Mouse (Mus musculus) forebrain, embryonic 11.5 days (tissue): ENCODE data around the gene Dnajc2. TPM values are rescaled to one million over a fixed set of nuclear protein-coding genes. Genes with fewer than 3 reads are reported as not detected.

ENCODE experiments used
- ATAC-seq: fragments of 200-750 bp; cut with Nextera tagmentation; replicated peaks from 2 replicates; pipeline ENCODE4 v1.8.0; 2017; ENCODE audit warnings: moderate TSS enrichment; ENCODE audit not compliant: low FRiP score
- DNase-seq: peaks from one replicate; pipeline ENCODE4 v3.0.0-alpha.2; 2017; ENCODE audit warnings: low spot score
- H3K27ac ChIP-seq: fragments of 300-500 bp; sonication (generic); 2 replicates; pipeline ENCODE4 v1.5.1; 2014; ENCODE audit warnings: low read depth, low read length
- H3K27me3 ChIP-seq: fragments of 300-500 bp; sonication (generic); 2 replicates; pipeline ENCODE4 v1.6.1; 2014; ENCODE audit warnings: mild to moderate bottlenecking, low read length, mixed read lengths; ENCODE audit not compliant: control insufficient read depth, insufficient read depth
- H3K36me3 ChIP-seq: fragments of 300-500 bp; sonication (generic); 2 replicates; pipeline ENCODE4 v1.6.1; 2014; ENCODE audit warnings: mild to moderate bottlenecking, low read length, moderate library complexity, mixed read lengths; ENCODE audit not compliant: control insufficient read depth, insufficient read depth
- H3K4me1 ChIP-seq: fragments of 300-500 bp; sonication (generic); replicated peaks from 2 replicates; pipeline ENCODE4 v1.6.1; 2014; ENCODE audit warnings: low read length, mixed read lengths; ENCODE audit not compliant: control insufficient read depth, insufficient read depth
- H3K4me2 ChIP-seq: fragments of 300-500 bp; sonication (generic); 2 replicates; pipeline ENCODE4 v1.6.1; 2014; ENCODE audit warnings: low read depth, mild to moderate bottlenecking, low read length, moderate library complexity, mixed read lengths; ENCODE audit not compliant: severe bottlenecking
- H3K4me3 ChIP-seq: fragments of 300-500 bp; sonication (generic); 2 replicates; pipeline ENCODE4 v1.5.1; 2014; ENCODE audit warnings: low read depth, low read length
- H3K9ac ChIP-seq: fragments of 300-500 bp; sonication (generic); 2 replicates; pipeline ENCODE4 v1.6.1; 2014; ENCODE audit warnings: low read length
- H3K9me3 ChIP-seq: fragments of 300-500 bp; sonication (generic); 2 replicates; pipeline ENCODE4 v1.6.1; 2016; ENCODE audit warnings: low read length, mixed read lengths; ENCODE audit not compliant: control insufficient read depth
- WGBS: fragments of 180-500 bp; shearing (Covaris S2); extraction: QIAGEN DNeasy Blood & Tissue Kit; methylation state at CpG from one replicate; pipeline ENCODE4 v1.1.7; 2014; 5-methylcytosine and 5-hydroxymethylcytosine counted together
- polyA plus RNA-seq: library from polyadenylated mRNA; unstranded; fragments of >200 nt; fragmentation: Nextera tagmentation; extraction: Ambion mirVana; gene quantifications from 2 replicates; pipeline ENCODE4 v1.2.1, GENCODE M21; 2014

Dnajc2 gene
- polyA plus RNA-seq, 1 experiment from 2014 or later: 102 TPM

- 0 out of 2 replicates have a peak within 1 kb of the TSS, but pooled peaks have one; percentile 53 for H3K27ac ChIP-seq
Measured at GRCm38 (mm10) chr5:21736956-21737585, 48.0 kb downstream of the Dnajc2 start, which contains the start of gene Pmpcb. Pmpcb (plus strand) TSS chr5:21737141.

GRCm38 (mm10) chr5:21736046-21736445 lies 49.0 kb downstream of the Dnajc2 start:
- no peaks in the 10 kb centered on the region for H3K9me3 ChIP-seq
- H3K27ac ChIP-seq: no peak overlapping the region
- no peaks in the 10 kb centered on the region; the same call in 1 of the 2 replicates for H3K36me3 ChIP-seq
- H3K4me3 ChIP-seq: no peak overlapping the region
- ATAC-seq (no peak), DNase-seq (no peak)
- WGBS: 78% methylated on average over 11 of the region's 11 CpGs
- no peaks in the 10 kb centered on the region for H3K27me3 ChIP-seq
- H3K4me2 ChIP-seq: no peak overlapping the region
- peaks cover 9% of the 10 kb centered on the region for H3K4me1 ChIP-seq
- H3K9ac ChIP-seq: no peak overlapping the region

More at GRCm38 (mm10) chr5:21736956-21737585, 48.0 kb downstream of the Dnajc2 start, which contains the start of gene Pmpcb:
- peak within 1 kb of the TSS; percentile 92 for H3K4me3 ChIP-seq
- peak within 1 kb of the TSS; percentile 80 for H3K9ac ChIP-seq
- peak within 1 kb of the TSS; percentile 80 for H3K4me2 ChIP-seq
- H3K36me3 ChIP-seq: no peaks in the 10 kb centered on the region; the same call in 1 of the 2 replicates
- WGBS: under 1% methylated on average over 42 of the region's 42 CpGs
- no peaks in the 10 kb centered on the region for H3K27me3 ChIP-seq
- no peaks in the 10 kb centered on the region for H3K9me3 ChIP-seq
- H3K4me1 ChIP-seq: peaks cover 8% of the 10 kb centered on the region
- DNase-seq (peak; percentile 93), ATAC-seq (peak; percentile 60)

- no peak for ATAC-seq
- Histone ChIP-seq H3K4me1 (peaks cover 9% of the 10 kb centered on the region), H3K27ac (no peak overlapping the region)
Measured at GRCm38 (mm10) chr5:21735584-21735983, 49.5 kb downstream of the Dnajc2 start.

GRCm38 (mm10) chr5:21735100-21735499 lies 50.0 kb downstream of the Dnajc2 start:
- WGBS: 84% methylated on average over 20 of the region's 20 CpGs
- no peaks in the 10 kb centered on the region; the same call in 1 of the 2 replicates for H3K36me3 ChIP-seq
- H3K27me3 ChIP-seq: no peaks in the 10 kb centered on the region
- H3K9me3 ChIP-seq: no peaks in the 10 kb centered on the region
- no peak overlapping the region for H3K27ac ChIP-seq
- H3K4me2 ChIP-seq: no peak overlapping the region
- DNase-seq (no peak), ATAC-seq (no peak)
- peaks cover 9% of the 10 kb centered on the region for H3K4me1 ChIP-seq
- H3K9ac ChIP-seq: no peak overlapping the region
- no peak overlapping the region for H3K4me3 ChIP-seq

More at GRCm38 (mm10) chr5:21735584-21735983, 49.5 kb downstream of the Dnajc2 start:
- Histone ChIP-seq H3K9ac (no peak overlapping the region), H3K36me3 (no peaks in the 10 kb centered on the region; the same call in 1 of the 2 replicates), H3K27me3 (no peaks in the 10 kb centered on the region), H3K9me3 (no peaks in the 10 kb centered on the region), H3K4me2 (0 out of 2 replicates have a peak overlapping the region, but pooled peaks have one; percentile 18), H3K4me3 (no peak overlapping the region)
- DNase-seq: peak; percentile 75
- WGBS: 27% methylated on average over 10 of the region's 10 CpGs

GRCm38 (mm10) chr5:21732930-21733329 lies 52.1 kb downstream of the Dnajc2 start:
- peak overlapping the region; percentile 33; the same call in 1 of the 2 replicates for H3K4me2 ChIP-seq
- H3K27ac ChIP-seq: peak overlapping the region; percentile 98
- 12% methylated on average over 8 of the region's 8 CpGs for WGBS
- no peaks in the 10 kb centered on the region for H3K27me3 ChIP-seq
- H3K36me3 ChIP-seq: no peaks in the 10 kb centered on the region
- peak; percentile 87 for DNase-seq
- no peaks in the 10 kb centered on the region for H3K9me3 ChIP-seq
- peak overlapping the region; percentile 29 for H3K9ac ChIP-seq
- ATAC-seq: peak; percentile 92
- H3K4me3 ChIP-seq: no peak overlapping the region
- H3K4me1 ChIP-seq: peaks cover 9% of the 10 kb centered on the region

- H3K4me2 ChIP-seq: peak overlapping the region; percentile 27; the same call in 1 of the 2 replicates
- H3K27me3 ChIP-seq: no peaks in the 10 kb centered on the region
- 32% methylated on average over 3 of the region's 3 CpGs for WGBS
- no peaks in the 10 kb centered on the region for H3K36me3 ChIP-seq
- peak overlapping the region; percentile 98 for H3K27ac ChIP-seq
- no peak overlapping the region for H3K4me3 ChIP-seq
- peak; percentile 54 for DNase-seq
- no peaks in the 10 kb centered on the region for H3K9me3 ChIP-seq
- peak; percentile 74 for ATAC-seq
- H3K4me1 ChIP-seq: peaks cover 9% of the 10 kb centered on the region
- peak overlapping the region; percentile 29 for H3K9ac ChIP-seq
Measured at GRCm38 (mm10) chr5:21732177-21732911, 52.7 kb downstream of the Dnajc2 start.

GRCm38 (mm10) chr5:21729107-21729506 lies 55.9 kb downstream of the Dnajc2 start:
- Histone ChIP-seq H3K27ac (no peak overlapping the region), H3K27me3 (no peaks in the 10 kb centered on the region), H3K4me1 (peaks cover 19% of the 10 kb centered on the region), H3K36me3 (no peaks in the 10 kb centered on the region), H3K9me3 (no peaks in the 10 kb centered on the region), H3K4me3 (no peak overlapping the region), H3K4me2 (no peak overlapping the region), H3K9ac (no peak overlapping the region)
- DNase-seq (no peak), ATAC-seq (no peak)
- WGBS: 86% methylated on average over 5 of the region's 5 CpGs

GRCm38 (mm10) chr5:21724872-21725271 lies 60.2 kb downstream of the Dnajc2 start:
- no peak overlapping the region for H3K4me2 ChIP-seq
- no peaks in the 10 kb centered on the region for H3K36me3 ChIP-seq
- no peaks in the 10 kb centered on the region for H3K9me3 ChIP-seq
- 15% methylated on average over 7 of the region's 7 CpGs for WGBS
- no peak overlapping the region for H3K4me3 ChIP-seq
- DNase-seq: no peak
- peak overlapping the region; percentile 81 for H3K27ac ChIP-seq
- H3K4me1 ChIP-seq: peaks cover 10% of the 10 kb centered on the region; the same call in 1 of the 2 replicates
- peak; percentile 84 for ATAC-seq
- H3K9ac ChIP-seq: peak overlapping the region; percentile 20; the same call in 1 of the 2 replicates
- H3K27me3 ChIP-seq: no peaks in the 10 kb centered on the region
